Mouse (Mus musculus) intestine, embryonic 15.5 days (tissue): ENCODE results near the gene Ly75. TPM values are rescaled to one million over a fixed set of nuclear protein-coding genes. Genes with fewer than 3 reads are reported as not detected.
A peak's percentile ranks its signal among the peaks of the same experiment; 100 is the strongest.

ENCODE experiments used
- ATAC-seq: fragments of 200-750 bp; cut with Nextera tagmentation; 2 replicates; pipeline ENCODE4 v1.8.0; 2017; ENCODE audit warnings: moderate TSS enrichment, moderate library complexity
- H3K27ac ChIP-seq: fragments of 300-500 bp; sonication (generic); 2 replicates; pipeline ENCODE4 v1.5.1; 2015; ENCODE audit warnings: mild to moderate bottlenecking, inconsistent platforms
- H3K27me3 ChIP-seq: fragments of 300-500 bp; sonication (generic); replicated peaks from 2 replicates; pipeline ENCODE4 v1.6.1; 2015; ENCODE audit warnings: inconsistent platforms
- H3K36me3 ChIP-seq: fragments of 300-500 bp; sonication (generic); 2 replicates; pipeline ENCODE4 v1.6.1; 2015; ENCODE audit warnings: inconsistent platforms
- H3K4me1 ChIP-seq: fragments of 300-500 bp; sonication (generic); replicated peaks from 2 replicates; pipeline ENCODE4 v1.6.1; 2015; ENCODE audit warnings: inconsistent platforms
- H3K4me2 ChIP-seq: fragments of 300-500 bp; sonication (generic); replicated peaks from 2 replicates; pipeline ENCODE4 v1.6.1; 2015; ENCODE audit warnings: mild to moderate bottlenecking, inconsistent platforms
- H3K4me3 ChIP-seq: fragments of 300-500 bp; sonication (generic); replicated peaks from 2 replicates; pipeline ENCODE4 v1.5.1; 2015; ENCODE audit warnings: inconsistent platforms
- H3K9ac ChIP-seq: fragments of 300-500 bp; sonication (generic); 2 replicates; pipeline ENCODE4 v1.6.1; 2015; ENCODE audit warnings: inconsistent platforms
- H3K9me3 ChIP-seq: fragments of 300-500 bp; sonication (generic); 2 replicates; pipeline ENCODE4 v1.6.1; 2016; ENCODE audit warnings: inconsistent platforms
- WGBS: fragments of 180-500 bp; shearing (Covaris S2); methylation state at CpG from one replicate; pipeline ENCODE4 v1.1.7; 2015; 5-methylcytosine and 5-hydroxymethylcytosine counted together
- polyA plus RNA-seq: library from polyadenylated mRNA; unstranded; fragments of >200 nt; fragmentation: Nextera tagmentation; extraction: Ambion mirVana; gene quantifications from 2 replicates; pipeline ENCODE4 v1.2.1, GENCODE M21; 2015

Gene Ly75
- polyA plus RNA-seq, 1 experiment from 2014 or later = 1.1 TPM

DNA sequence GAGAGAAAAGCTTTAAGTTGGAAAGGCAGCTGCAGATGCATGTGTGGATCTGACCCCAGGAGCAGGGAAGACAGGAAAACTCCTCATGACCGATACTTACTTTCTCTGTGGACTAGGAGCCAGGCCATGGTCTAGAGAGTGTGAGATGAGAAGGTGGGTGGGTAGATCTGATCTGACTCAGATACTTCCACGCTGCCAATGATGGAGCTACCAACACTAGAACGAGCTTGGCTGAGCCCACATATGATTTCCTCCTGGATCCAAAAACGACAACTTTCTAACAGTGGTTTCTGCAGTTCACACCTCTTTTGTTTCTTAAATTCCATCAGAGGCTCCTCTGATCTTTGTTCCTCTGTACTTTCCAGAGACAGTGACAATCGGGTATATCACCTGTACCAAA, 18.6 kb upstream of the Ly75 start:
- H3K4me3 ChIP-seq = no peak overlapping the region
- H3K27ac ChIP-seq = no peak overlapping the region
- no peak for ATAC-seq
- H3K4me2 ChIP-seq = no peak overlapping the region
- no peak overlapping the region for H3K9ac ChIP-seq
- H3K4me1 ChIP-seq = no peaks in the 10 kb centered on the region
- 59% methylated on average over 5 of the region's 5 CpGs for WGBS
- no peaks in the 10 kb centered on the region for H3K36me3 ChIP-seq
- H3K9me3 ChIP-seq = no peaks in the 10 kb centered on the region
- H3K27me3 ChIP-seq = no peaks in the 10 kb centered on the region

DNA sequence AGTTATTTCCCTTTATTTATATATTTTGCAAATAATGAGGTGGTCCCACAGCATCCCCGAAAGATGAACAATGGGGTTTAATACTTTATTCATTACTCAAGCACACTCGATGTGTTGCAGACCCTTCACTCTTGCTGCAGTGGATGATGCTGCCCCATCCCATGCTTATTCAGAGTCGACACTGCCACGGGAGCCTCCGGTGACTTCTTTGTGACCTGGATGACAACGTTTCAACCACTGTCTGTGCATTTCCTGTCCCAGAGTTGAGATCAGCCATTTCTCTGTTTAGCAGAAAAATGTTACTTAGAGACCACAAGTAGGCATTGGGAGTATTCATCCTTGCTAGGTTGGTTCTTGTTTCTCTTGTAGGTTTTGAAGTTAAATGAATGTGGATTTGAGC, 10.7 kb upstream of the Ly75 start:
- 64% methylated on average over 6 of the region's 6 CpGs for WGBS
- Histone ChIP-seq H3K27me3 (no peaks in the 10 kb centered on the region), H3K4me3 (no peak overlapping the region), H3K9me3 (no peaks in the 10 kb centered on the region), H3K4me1 (no peaks in the 10 kb centered on the region), H3K4me2 (no peak overlapping the region), H3K9ac (no peak overlapping the region), H3K36me3 (no peaks in the 10 kb centered on the region), H3K27ac (no peak overlapping the region)
- no peak for ATAC-seq

DNA sequence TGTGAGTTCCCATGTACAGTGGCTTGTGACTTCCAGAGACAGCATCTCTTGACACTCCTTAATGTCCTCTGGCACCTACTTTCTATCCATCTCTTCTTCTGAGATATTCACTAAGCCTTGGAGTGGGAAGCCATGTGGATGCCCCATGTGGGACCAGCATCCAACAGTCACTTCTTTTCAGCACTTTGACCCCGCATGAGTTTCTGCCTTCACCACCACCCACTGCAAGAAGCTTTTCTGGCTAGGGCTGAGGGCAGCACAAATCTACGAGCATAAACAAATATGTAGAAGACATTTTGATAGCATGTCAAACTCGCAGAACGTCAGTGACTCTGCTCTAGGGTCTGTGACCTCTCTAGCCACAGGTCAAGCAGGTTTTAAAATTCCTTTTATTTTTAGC, 9.2 kb upstream of the Ly75 start:
- WGBS = 54% methylated on average over 4 of the region's 4 CpGs
- H3K4me2 ChIP-seq = no peak overlapping the region
- no peak overlapping the region for H3K4me3 ChIP-seq
- ATAC-seq = no peak
- H3K36me3 ChIP-seq = no peaks in the 10 kb centered on the region
- no peaks in the 10 kb centered on the region for H3K27me3 ChIP-seq
- H3K4me1 ChIP-seq = no peaks in the 10 kb centered on the region
- no peaks in the 10 kb centered on the region for H3K9me3 ChIP-seq
- H3K27ac ChIP-seq = no peak overlapping the region
- no peak overlapping the region for H3K9ac ChIP-seq

DNA sequence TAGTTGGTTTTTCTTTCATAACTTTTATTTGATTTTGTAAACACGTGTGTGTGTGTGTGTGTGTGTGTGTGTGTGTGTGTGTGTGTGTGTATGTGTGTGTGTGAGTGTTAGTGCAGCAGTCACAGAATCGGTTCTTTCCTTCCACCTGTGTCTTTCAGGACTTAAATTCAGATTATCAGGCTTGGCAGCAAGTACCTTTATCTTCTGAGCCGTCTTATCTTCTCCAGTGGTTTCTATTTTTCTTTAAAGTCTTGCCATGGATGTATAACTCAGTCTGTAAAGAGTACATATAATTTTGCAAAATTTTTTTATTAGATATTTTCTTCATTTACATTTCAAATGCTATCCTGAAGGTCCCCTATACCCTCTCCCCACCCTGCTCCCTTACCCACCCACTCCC, 4.3 kb upstream of the Ly75 start:
- H3K4me1 ChIP-seq = peaks cover 10% of the 10 kb centered on the region; the same call in 1 of the 2 replicates
- H3K36me3 ChIP-seq = no peaks in the 10 kb centered on the region
- WGBS = 73% methylated on average over 3 of the region's 3 CpGs
- no peak overlapping the region for H3K9ac ChIP-seq
- no peaks in the 10 kb centered on the region for H3K27me3 ChIP-seq
- no peak overlapping the region for H3K4me2 ChIP-seq
- ATAC-seq = no peak
- H3K4me3 ChIP-seq = no peak overlapping the region
- H3K27ac ChIP-seq = no peak overlapping the region
- H3K9me3 ChIP-seq = no peaks in the 10 kb centered on the region

DNA sequence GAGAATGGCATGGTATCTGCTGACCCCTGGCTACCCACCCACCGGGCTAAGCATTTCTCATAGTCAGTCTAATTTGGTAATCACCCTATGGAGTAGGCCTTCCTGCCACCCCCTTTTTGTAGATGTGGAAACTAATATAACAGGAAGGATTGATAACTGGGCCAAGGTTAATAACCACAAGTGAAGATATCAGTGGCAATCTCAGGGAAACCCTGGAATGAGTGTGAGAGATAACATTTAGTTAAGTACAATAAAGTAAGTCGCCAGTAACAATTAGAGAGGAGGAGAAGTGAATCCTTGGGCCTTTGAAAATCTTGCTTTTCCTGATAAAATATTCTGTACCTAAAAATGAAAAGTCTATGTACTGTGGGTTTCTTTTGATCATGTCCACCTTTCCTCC, 3.7 kb upstream of the Ly75 start:
- peaks cover 10% of the 10 kb centered on the region; the same call in 1 of the 2 replicates for H3K4me1 ChIP-seq

DNA sequence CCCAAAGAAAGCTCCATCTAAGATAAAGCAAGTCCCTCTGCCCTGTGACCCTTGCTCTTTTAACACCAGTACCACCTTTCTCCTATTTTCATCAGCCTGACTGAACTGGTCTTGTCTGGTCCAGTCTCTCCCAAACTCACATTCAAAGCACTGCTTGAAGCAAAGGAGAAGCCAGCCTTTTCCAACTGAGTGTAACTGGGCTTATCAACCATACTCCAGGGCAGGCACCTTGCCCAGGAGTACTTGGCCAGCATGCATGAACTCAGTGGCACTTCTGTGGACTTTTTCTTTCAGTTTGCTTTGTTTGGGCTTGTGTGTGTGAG, 1.6 kb upstream of the Ly75 start:
- Histone ChIP-seq H3K4me3 (no peak overlapping the region), H3K27me3 (no peaks in the 10 kb centered on the region), H3K4me2 (no peak overlapping the region), H3K9me3 (no peaks in the 10 kb centered on the region), H3K27ac (no peak overlapping the region), H3K9ac (no peak overlapping the region), H3K4me1 (peaks cover 10% of the 10 kb centered on the region; the same call in 1 of the 2 replicates), H3K36me3 (no peaks in the 10 kb centered on the region)
- ATAC-seq = no peak

More for the DNA sequence above, 3.7 kb upstream of the Ly75 start:
- H3K4me2 ChIP-seq = no peak overlapping the region
- no peak overlapping the region for H3K9ac ChIP-seq
- 76% methylated on average over 2 of the region's 2 CpGs for WGBS
- H3K4me3 ChIP-seq = no peak overlapping the region
- no peaks in the 10 kb centered on the region for H3K9me3 ChIP-seq
- H3K27me3 ChIP-seq = no peaks in the 10 kb centered on the region
- H3K36me3 ChIP-seq = no peaks in the 10 kb centered on the region
- no peak overlapping the region for H3K27ac ChIP-seq
- ATAC-seq = no peak

DNA sequence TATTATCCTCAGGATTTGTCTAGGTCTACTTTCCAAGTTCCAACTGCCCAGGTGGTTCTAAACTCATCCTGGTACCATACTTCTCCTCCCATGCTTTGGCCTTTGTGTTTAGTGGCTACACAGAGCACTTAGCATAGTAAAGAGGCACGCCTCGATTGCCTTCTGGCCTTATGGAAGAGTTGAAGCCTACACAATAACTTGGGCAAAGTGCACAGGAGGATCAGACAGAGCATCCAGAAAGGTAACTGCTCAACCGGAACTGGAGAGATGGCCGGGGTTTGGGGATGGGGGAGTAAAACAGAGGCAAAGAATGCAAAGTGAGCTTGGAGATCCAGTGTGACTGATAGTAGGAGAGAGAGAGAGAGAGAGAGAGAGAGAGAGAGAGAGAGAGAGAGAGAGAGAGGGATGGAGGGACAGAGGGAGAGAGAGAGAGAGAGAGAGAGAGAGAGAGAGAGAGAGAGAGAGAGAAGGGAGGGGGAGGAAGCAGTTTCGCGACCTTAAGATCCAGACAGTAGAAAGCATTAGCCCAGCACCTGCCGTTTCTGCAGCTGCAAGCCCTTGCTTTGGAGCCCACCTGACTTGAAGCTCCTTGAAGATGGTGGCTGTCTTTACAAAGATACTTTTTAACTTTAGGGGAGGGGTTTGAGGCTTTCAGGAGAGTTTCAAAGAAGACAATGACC, 1.1 kb upstream of the Ly75 start:
- H3K9me3 ChIP-seq = no peaks in the 10 kb centered on the region
- peaks cover 10% of the 10 kb centered on the region; the same call in 1 of the 2 replicates for H3K4me1 ChIP-seq
- no peak overlapping the region for H3K4me3 ChIP-seq
- 51% methylated on average over 7 of the region's 7 CpGs for WGBS
- H3K4me2 ChIP-seq = no peak overlapping the region
- ATAC-seq = no peak
- H3K27ac ChIP-seq = no peak overlapping the region
- H3K27me3 ChIP-seq = no peaks in the 10 kb centered on the region
- no peaks in the 10 kb centered on the region for H3K36me3 ChIP-seq
- H3K9ac ChIP-seq = no peak overlapping the region

DNA sequence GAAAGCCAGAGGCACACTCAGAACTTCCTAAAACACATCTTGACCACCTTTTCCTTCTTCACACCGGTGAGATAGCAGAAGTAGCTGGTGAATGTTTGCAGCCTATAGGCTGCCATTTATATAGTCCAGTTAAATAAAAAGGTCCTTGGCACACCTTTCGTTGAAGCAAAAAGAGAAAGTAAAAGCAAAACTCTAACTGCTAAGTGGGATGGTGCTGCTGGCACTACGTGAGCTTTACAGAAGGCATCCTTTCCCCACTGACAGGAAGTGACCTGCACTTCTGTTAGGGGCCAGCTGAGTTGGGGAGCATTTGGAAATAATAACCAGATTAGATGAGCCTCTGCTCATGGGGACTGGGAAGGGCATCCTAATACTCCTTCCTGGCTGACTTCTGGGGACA, 757 bp downstream of the Ly75 start:
- WGBS = 63% methylated on average over 3 of the region's 3 CpGs
- H3K27ac ChIP-seq = no peak overlapping the region
- H3K36me3 ChIP-seq = no peaks in the 10 kb centered on the region
- no peaks in the 10 kb centered on the region for H3K9me3 ChIP-seq
- peak overlapping the region; percentile 63 for H3K4me3 ChIP-seq
- H3K4me1 ChIP-seq = peaks cover 10% of the 10 kb centered on the region; the same call in 1 of the 2 replicates
- no peak overlapping the region for H3K9ac ChIP-seq
- H3K27me3 ChIP-seq = no peaks in the 10 kb centered on the region
- no peak for ATAC-seq
- peak overlapping the region; percentile 95 for H3K4me2 ChIP-seq

DNA sequence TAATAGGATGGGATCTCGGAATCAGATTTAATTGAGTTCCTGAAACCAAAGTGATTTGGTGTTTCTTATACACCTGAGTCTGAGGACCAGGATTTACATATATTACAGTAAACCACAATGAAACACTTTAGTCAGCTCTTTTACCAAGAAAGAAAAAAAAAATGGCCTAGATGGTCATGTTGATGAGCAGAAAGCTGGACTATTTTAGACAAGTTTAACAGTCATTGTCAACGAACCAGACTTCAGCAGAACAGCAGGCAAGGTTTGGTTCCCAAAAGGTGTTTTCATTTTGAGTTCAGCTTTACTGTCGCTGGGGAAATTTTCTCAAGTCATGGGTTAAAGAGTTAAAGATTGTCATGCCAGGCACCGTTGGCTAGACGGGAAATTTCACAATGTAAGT, 5.8 kb downstream of the Ly75 start:
- no peak overlapping the region for H3K27ac ChIP-seq
- WGBS = 86% methylated on average over 5 of the region's 5 CpGs
- no peak overlapping the region for H3K9ac ChIP-seq
- no peaks in the 10 kb centered on the region for H3K27me3 ChIP-seq
- no peaks in the 10 kb centered on the region for H3K9me3 ChIP-seq
- no peaks in the 10 kb centered on the region for H3K4me1 ChIP-seq
- no peaks in the 10 kb centered on the region for H3K36me3 ChIP-seq
- no peak overlapping the region for H3K4me2 ChIP-seq
- ATAC-seq = no peak
- no peak overlapping the region for H3K4me3 ChIP-seq

DNA sequence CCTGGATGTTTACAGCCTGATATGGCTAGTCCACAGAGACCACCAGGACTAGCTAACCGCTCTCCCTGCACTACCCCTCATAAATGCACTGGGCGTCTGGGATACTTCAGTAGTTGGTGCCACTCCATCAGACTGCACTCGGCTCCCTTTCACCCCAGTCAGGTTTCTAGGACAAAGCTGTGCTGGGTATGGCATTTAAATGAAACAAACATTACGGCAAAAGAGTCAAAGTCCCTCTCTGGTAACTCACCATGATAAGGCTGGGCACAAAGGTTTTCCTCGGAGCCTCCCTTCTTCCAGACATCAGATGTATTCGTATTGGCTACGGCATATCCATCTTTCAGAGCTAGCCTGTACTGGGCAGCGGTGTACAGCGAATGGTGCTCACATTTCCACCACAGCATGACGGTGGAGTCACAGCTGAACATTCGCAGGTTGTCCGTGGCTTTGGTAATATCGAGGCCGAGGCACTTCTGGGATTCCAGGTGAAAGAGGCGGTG, 7.4 kb downstream of the Ly75 start:
- 91% methylated on average over 15 of the region's 15 CpGs for WGBS
- no peaks in the 10 kb centered on the region for H3K4me1 ChIP-seq
- no peaks in the 10 kb centered on the region for H3K9me3 ChIP-seq
- H3K4me2 ChIP-seq = no peak overlapping the region
- ATAC-seq = peak; percentile 34
- H3K36me3 ChIP-seq = no peaks in the 10 kb centered on the region
- no peak overlapping the region for H3K9ac ChIP-seq
- H3K4me3 ChIP-seq = no peak overlapping the region
- no peak overlapping the region for H3K27ac ChIP-seq
- no peaks in the 10 kb centered on the region for H3K27me3 ChIP-seq

DNA sequence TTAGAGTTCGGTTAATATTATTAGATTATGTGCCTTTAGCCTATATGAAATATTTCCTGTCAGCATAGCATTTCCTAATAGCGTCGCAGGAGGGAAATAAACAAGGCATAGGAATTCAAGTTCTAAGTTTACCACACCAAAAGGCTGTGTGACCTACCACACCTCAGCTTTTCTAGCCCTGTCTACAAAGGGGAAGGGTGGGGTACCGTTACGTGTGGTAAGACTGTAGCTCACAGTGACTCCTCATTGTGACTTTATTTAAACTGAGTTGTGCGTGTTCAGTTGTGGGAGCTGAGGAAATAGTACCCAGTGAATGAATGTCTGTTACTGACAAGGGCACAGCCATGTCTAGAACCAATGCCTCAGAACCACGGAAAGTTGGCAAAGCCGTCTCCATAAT, 8.0 kb downstream of the Ly75 start:
- Histone ChIP-seq H3K36me3 (no peaks in the 10 kb centered on the region), H3K4me1 (no peaks in the 10 kb centered on the region), H3K9ac (no peak overlapping the region), H3K27ac (no peak overlapping the region), H3K4me3 (no peak overlapping the region), H3K9me3 (no peaks in the 10 kb centered on the region), H3K27me3 (no peaks in the 10 kb centered on the region), H3K4me2 (no peak overlapping the region)
- no peak for ATAC-seq
- 94% methylated on average over 8 of the region's 8 CpGs for WGBS

DNA sequence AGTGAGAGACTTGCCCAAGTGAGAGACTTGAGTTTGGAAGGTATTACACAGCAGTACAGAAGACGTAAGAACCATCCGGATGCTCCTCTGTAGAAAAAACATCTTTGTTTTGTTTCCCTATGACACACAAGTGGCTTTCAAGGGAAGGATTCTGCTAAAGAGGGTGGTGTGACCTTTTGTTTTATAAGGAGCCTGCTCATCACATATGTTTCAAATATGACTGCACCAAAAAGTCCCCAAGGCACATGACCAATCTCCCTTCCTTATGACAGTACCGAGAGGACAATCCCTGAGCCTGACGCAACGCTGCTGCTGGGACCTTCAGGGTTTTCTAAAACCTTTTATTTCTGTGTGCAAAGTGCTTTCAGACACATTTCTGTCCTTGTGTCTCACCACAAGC, 12.9 kb downstream of the Ly75 start:
- no peak for ATAC-seq
- H3K27ac ChIP-seq = no peak overlapping the region
- no peaks in the 10 kb centered on the region for H3K4me1 ChIP-seq
- no peaks in the 10 kb centered on the region for H3K9me3 ChIP-seq
- no peak overlapping the region for H3K4me2 ChIP-seq
- H3K4me3 ChIP-seq = no peak overlapping the region
- no peaks in the 10 kb centered on the region for H3K27me3 ChIP-seq
- H3K9ac ChIP-seq = no peak overlapping the region
- no peaks in the 10 kb centered on the region for H3K36me3 ChIP-seq
- 95% methylated on average over 5 of the region's 5 CpGs for WGBS

DNA sequence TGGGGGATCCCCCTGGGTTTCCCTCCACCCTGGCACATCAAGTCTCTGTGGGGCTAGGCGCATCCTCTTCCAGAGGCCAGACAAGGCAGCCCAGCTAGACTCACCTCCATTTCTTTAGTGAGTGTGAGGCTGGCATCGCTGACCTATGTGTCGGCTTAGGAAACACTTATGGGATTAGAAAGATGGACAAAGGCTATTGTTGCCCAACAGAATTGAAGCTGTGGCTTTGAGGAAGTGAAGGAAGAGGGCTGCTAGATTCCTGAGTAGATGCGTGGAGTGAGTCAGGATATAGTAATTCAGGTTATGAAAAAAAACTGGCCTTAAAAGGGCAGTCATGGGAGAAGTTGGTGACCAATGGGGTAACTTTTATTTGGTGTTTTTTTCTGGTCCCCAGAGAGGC, 13.6 kb downstream of the Ly75 start:
- H3K27ac ChIP-seq = no peak overlapping the region
- H3K4me1 ChIP-seq = no peaks in the 10 kb centered on the region
- ATAC-seq = no peak
- H3K9ac ChIP-seq = no peak overlapping the region
- WGBS = 89% methylated on average over 4 of the region's 4 CpGs
- no peak overlapping the region for H3K4me2 ChIP-seq
- no peak overlapping the region for H3K4me3 ChIP-seq
- no peaks in the 10 kb centered on the region for H3K9me3 ChIP-seq
- H3K27me3 ChIP-seq = no peaks in the 10 kb centered on the region
- H3K36me3 ChIP-seq = no peaks in the 10 kb centered on the region
